Mouse (Mus musculus) embryonic fibroblast, embryonic 13.5 days (primary cell): ENCODE measurements at regions not wholly inside any gene's neighbourhood (a gene's known extent, or its start where the extent isn't known, plus 50 kb on each side); places are given as distances from the start of the nearest gene placed in this dataset.
A peak's percentile ranks its signal among the peaks of the same experiment; 100 is the strongest.

Source experiments
- H3K27ac ChIP-seq: 2 replicates; pipeline ENCODE4 v1.5.1; 2012; ENCODE audit warnings: low read length, control low read depth, inconsistent platforms; ENCODE audit not compliant: insufficient read depth
- H3K4me1 ChIP-seq: 2 replicates; pipeline ENCODE4 v1.6.1; 2011; ENCODE audit warnings: low read length; ENCODE audit not compliant: control insufficient read depth, insufficient read depth
- H3K4me3 ChIP-seq: 2 replicates; pipeline ENCODE4 v1.5.1; 2011; ENCODE audit warnings: mild to moderate bottlenecking, control low read depth, low read length; ENCODE audit not compliant: insufficient read depth
- CTCF ChIP-seq: IDR thresholded peaks from 2 replicates; pipeline ENCODE4 v1.5.1; 2011; ENCODE audit warnings: mild to moderate bottlenecking, control low read depth, low read length, moderate library complexity, borderline replicate concordance; ENCODE audit not compliant: insufficient read depth
- POLR2A ChIP-seq: IDR thresholded peaks from 2 replicates; pipeline ENCODE4 v1.6.1; 2011; ENCODE audit warnings: low read depth, mild to moderate bottlenecking, control low read depth, low read length, moderate library complexity

- no peak overlapping the region for H3K4me3 ChIP-seq
- TF ChIP-seq CTCF (no peak), POLR2A (no peak)
- H3K4me1 ChIP-seq: no peaks in the 10 kb centered on the region
- no peak overlapping the region for H3K27ac ChIP-seq
These were observed 62.1 kb downstream of the Naa11 start for GRCm38 (mm10) chr5:97330074-97330473.

- Histone ChIP-seq H3K4me3 (no peak overlapping the region), H3K27ac (no peak overlapping the region), H3K4me1 (no peaks in the 10 kb centered on the region)
- no peak for TF ChIP-seq POLR2A
- no peak for TF ChIP-seq CTCF
These were observed 66.3 kb downstream of the Naa11 start for GRCm38 (mm10) chr5:97325831-97326230.

- TF ChIP-seq CTCF (no peak), POLR2A (no peak)
- no peak overlapping the region for H3K27ac ChIP-seq
These were observed 68.3 kb downstream of the Naa11 start for GRCm38 (mm10) chr5:97323873-97324272.

GRCm38 (mm10) chr5:97319816-97320487 lies 72.2 kb downstream of the Naa11 start:
- H3K4me1 ChIP-seq: no peaks in the 10 kb centered on the region
- H3K27ac ChIP-seq: no peak overlapping the region
- TF ChIP-seq POLR2A: no peak
- TF ChIP-seq CTCF: no peak
- H3K4me3 ChIP-seq: no peak overlapping the region

More at GRCm38 (mm10) chr5:97323873-97324272, 68.3 kb downstream of the Naa11 start:
- no peaks in the 10 kb centered on the region for H3K4me1 ChIP-seq
- H3K4me3 ChIP-seq: no peak overlapping the region

- no peak overlapping the region for H3K27ac ChIP-seq
- H3K4me3 ChIP-seq: no peak overlapping the region
- no peak for TF ChIP-seq CTCF
- TF ChIP-seq POLR2A: no peak
- peaks cover 9% of the 10 kb centered on the region; the same call in 1 of the 2 replicates for H3K4me1 ChIP-seq
These were observed 85.3 kb downstream of the Naa11 start for GRCm38 (mm10) chr5:97306902-97307301.

- peaks cover 9% of the 10 kb centered on the region; the same call in 1 of the 2 replicates for H3K4me1 ChIP-seq
- no peak for TF ChIP-seq POLR2A
- no peak for TF ChIP-seq CTCF
- peak overlapping the region; percentile 53 for H3K27ac ChIP-seq
- no peak overlapping the region for H3K4me3 ChIP-seq
These were observed 87.3 kb downstream of the Naa11 start for GRCm38 (mm10) chr5:97304921-97305320.

- H3K4me3 ChIP-seq: no peak overlapping the region
- TF ChIP-seq CTCF (no peak), POLR2A (no peak)
- H3K27ac ChIP-seq: no peak overlapping the region
These were observed 90.6 kb downstream of the Naa11 start for GRCm38 (mm10) chr5:97301621-97302020.

GRCm38 (mm10) chr5:97300861-97301260 lies 91.3 kb downstream of the Naa11 start:
- H3K4me1 ChIP-seq: peaks cover 9% of the 10 kb centered on the region; the same call in 1 of the 2 replicates
- no peak overlapping the region for H3K4me3 ChIP-seq
- TF ChIP-seq POLR2A: no peak
- no peak for TF ChIP-seq CTCF
- H3K27ac ChIP-seq: no peak overlapping the region

More at GRCm38 (mm10) chr5:97301621-97302020, 90.6 kb downstream of the Naa11 start:
- H3K4me1 ChIP-seq: peaks cover 9% of the 10 kb centered on the region; the same call in 1 of the 2 replicates

- no peak overlapping the region for H3K27ac ChIP-seq
- no peak for TF ChIP-seq CTCF
- no peak for TF ChIP-seq POLR2A
- no peak overlapping the region for H3K4me3 ChIP-seq
- H3K4me1 ChIP-seq: peaks cover 6% of the 10 kb centered on the region; the same call in 1 of the 2 replicates
These were observed 91.9 kb downstream of the Naa11 start for GRCm38 (mm10) chr5:97300114-97300840.

- H3K4me1 ChIP-seq: peaks cover 4% of the 10 kb centered on the region; the same call in 1 of the 2 replicates
- TF ChIP-seq CTCF: no peak
- TF ChIP-seq POLR2A: no peak
- no peak overlapping the region for H3K4me3 ChIP-seq
- no peak overlapping the region for H3K27ac ChIP-seq
These were observed 92.5 kb downstream of the Naa11 start for GRCm38 (mm10) chr5:97299631-97300030.

GRCm38 (mm10) chr5:97296213-97296612 lies 96.0 kb downstream of the Naa11 start:
- H3K27ac ChIP-seq: no peak overlapping the region
- no peaks in the 10 kb centered on the region for H3K4me1 ChIP-seq
- TF ChIP-seq CTCF (no peak), POLR2A (no peak)
- H3K4me3 ChIP-seq: no peak overlapping the region
